Mouse (Mus musculus): ENCODE results near the gene Tnfaip1.

DNA sequence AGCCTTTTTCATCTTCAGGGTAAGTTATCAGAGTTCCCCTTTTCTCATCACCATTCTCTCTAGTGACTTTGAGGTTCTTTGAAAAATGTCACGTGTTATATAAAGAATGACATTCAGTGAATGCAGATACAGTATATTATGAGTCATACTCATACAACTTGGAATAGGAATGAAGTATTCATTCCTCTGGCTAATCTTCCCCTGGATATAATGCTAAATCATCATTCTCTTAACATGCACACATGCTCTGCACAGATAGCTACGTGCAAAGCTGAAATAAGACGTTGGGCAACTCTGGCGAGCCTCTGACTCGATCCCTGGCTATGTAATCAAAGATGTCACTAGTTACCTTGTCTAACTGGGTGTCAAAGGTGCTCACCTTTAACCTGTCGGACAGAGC lies 35.7 kb upstream of the Tnfaip1 start:
- no peak for TF ChIP-seq CTCF (IDR thresholded peaks at IDR 0.05; ENCODE audit: borderline replicate concordance, control insufficient read depth, extremely low read depth, insufficient read depth, low read length, poor library complexity)
- no peak for TF ChIP-seq POLR2A (IDR thresholded peaks at IDR 0.05; ENCODE audit: control insufficient read depth, extremely low read depth, insufficient read depth, low read length, poor library complexity)

All from thymus, adult 2 months (tissue).